Mouse (Mus musculus) heart, postnatal 36 days (tissue): Measurements from ENCODE around the gene Ndufv1. TPM values are rescaled to one million over a fixed set of nuclear protein-coding genes. Genes with fewer than 3 reads are reported as not detected.
A peak's percentile ranks its signal among the peaks of the same experiment; 100 is the strongest.
"Not testable (repeated sequence)": the region's sequence is repeated elsewhere in the genome, so short reads cannot be mapped to it uniquely, and the experiment has no call there.

Experiments
- DNase-seq, 2 experiments: peaks; one replicate each; pipeline ENCODE4 v3.0.0; 2021 to 2022
- intact Hi-C: fragments of 180-260 bp; cut with DNase I; formaldehyde crosslinking; loops from one replicate; pipeline ENCODE4 v1.15.1; 2025
- total RNA-seq, 2 experiments: library from RNA; stranded (reverse); gene quantifications; 2 replicates each; pipeline ENCODE4 v1.2.3; 2021

Gene Ndufv1
- total RNA-seq, 2 experiments from 2014 or later, result 1,111 to 1,164 TPM

GRCm38 (mm10) chr19:4045966-4046865, 33.6 kb upstream of the Ndufv1 start, which contains the start of gene Gstp2:
TSS of gene Gstp2 (minus strand) at chr19:4046023.
- intact Hi-C loops, result no loop called here
- peak; percentile 74 to 79 for DNase-seq

GRCm38 (mm10) chr19:4044109-4044508, 31.5 kb upstream of the Ndufv1 start:
- intact Hi-C loops, DNase-seq: not testable (repeated sequence)

- peak in 1 of 2 experiments; percentile 43 for DNase-seq
- intact Hi-C loops, result no loop called here
Observed at GRCm38 (mm10) chr19:4042124-4042523, 29.5 kb upstream of the Ndufv1 start.

- DNase-seq, intact Hi-C loops: not testable (repeated sequence)
Observed at GRCm38 (mm10) chr19:4041500-4041899, 28.9 kb upstream of the Ndufv1 start.

GRCm38 (mm10) chr19:4040941-4041340, 28.3 kb upstream of the Ndufv1 start:
- intact Hi-C loops, DNase-seq: not testable (repeated sequence)

GRCm38 (mm10) chr19:4037788-4038232, 25.2 kb upstream of the Ndufv1 start, which contains the start of gene Gstp1:
TSS of gene Gstp1 (minus strand) at chr19:4037985.
- peak; percentile 91 to 92 for DNase-seq
- intact Hi-C loops, result no loop called here

- DNase-seq, intact Hi-C loops: not testable (repeated sequence)
Observed at GRCm38 (mm10) chr19:4037154-4037787, 24.7 kb upstream of the Ndufv1 start.

- DNase-seq, result no peak
- intact Hi-C loops, result no loop called here
Observed at GRCm38 (mm10) chr19:4036327-4037045, 23.9 kb upstream of the Ndufv1 start.

GRCm38 (mm10) chr19:4033742-4034141, 21.1 kb upstream of the Ndufv1 start:
- DNase-seq, result no peak
- intact Hi-C loops, result no loop called here

- intact Hi-C loops, result no loop called here
- no peak for DNase-seq
Observed at GRCm38 (mm10) chr19:4033298-4033697, 20.7 kb upstream of the Ndufv1 start.

- no peak for DNase-seq
- intact Hi-C loops, result no loop called here
Observed at GRCm38 (mm10) chr19:4032668-4033067, 20.1 kb upstream of the Ndufv1 start.

- intact Hi-C loops, result no loop called here
- DNase-seq, result no peak
Observed at GRCm38 (mm10) chr19:4027576-4027975, 15.0 kb upstream of the Ndufv1 start.

GRCm38 (mm10) chr19:4023185-4023584, 10.6 kb upstream of the Ndufv1 start:
- intact Hi-C loops, result no loop called here
- DNase-seq, result no peak

GRCm38 (mm10) chr19:4018743-4019583, 6.4 kb upstream of the Ndufv1 start:
- intact Hi-C loops, result loop anchor here (1.0 to 2.0 kb wide), 2 partner anchors 29 to 210 kb away; no protein-coding TSS in a partner anchor
- peak; percentile 79 to 83 for DNase-seq

- no peak for DNase-seq
- intact Hi-C loops, result loop anchor here (2.0 kb wide), 1 partner anchor 211 kb away; no protein-coding TSS in a partner anchor
Observed at GRCm38 (mm10) chr19:4017921-4018587, 5.4 kb upstream of the Ndufv1 start.

GRCm38 (mm10) chr19:4015635-4016034, 3.0 kb upstream of the Ndufv1 start:
- intact Hi-C loops, result loop anchor here (1.0 kb wide), 1 partner anchor 69 kb away; no protein-coding TSS in a partner anchor
- DNase-seq, result no peak

GRCm38 (mm10) chr19:4014802-4015201, 2.2 kb upstream of the Ndufv1 start:
- no peak for DNase-seq
- intact Hi-C loops, result loop anchor here (1.0 kb wide), 1 partner anchor 69 kb away; no protein-coding TSS in a partner anchor

GRCm38 (mm10) chr19:4013066-4013465, 460 bp upstream of the Ndufv1 start:
- intact Hi-C loops, result no loop called here
- no peak for DNase-seq

GRCm38 (mm10) chr19:4011086-4011485, 1.5 kb downstream of the Ndufv1 start:
- DNase-seq, result no peak
- intact Hi-C loops, result loop anchor here (1.0 kb wide), 1 partner anchor 10 kb away; no protein-coding TSS in a partner anchor
